Mouse (Mus musculus) hindbrain, embryonic 10.5 days (tissue): ENCODE data around the gene Sox13. TPM values are rescaled to one million over a fixed set of nuclear protein-coding genes. Genes with fewer than 3 reads are reported as not detected.

Experiments
- DNase-seq: peaks from one replicate; pipeline ENCODE4 v3.0.0-alpha.2; 2017; ENCODE audit warnings: low spot score
- H3K27ac ChIP-seq: fragments of 300-500 bp; sonication (generic); 2 replicates; pipeline ENCODE4 v1.5.1; 2016; ENCODE audit warnings: mild to moderate bottlenecking, moderate library complexity
- H3K27me3 ChIP-seq: fragments of 300-500 bp; sonication (generic); 2 replicates; pipeline ENCODE4 v1.6.1; 2016; ENCODE audit warnings: mild to moderate bottlenecking; ENCODE audit not compliant: poor library complexity, insufficient read depth, severe bottlenecking
- H3K36me3 ChIP-seq: fragments of 300-500 bp; sonication (generic); 2 replicates; pipeline ENCODE4 v1.6.1; 2016; ENCODE audit warnings: mild to moderate bottlenecking, moderate library complexity
- H3K4me1 ChIP-seq: fragments of 300-500 bp; sonication (generic); replicated peaks from 2 replicates; pipeline ENCODE4 v1.6.1; 2016; ENCODE audit warnings: mild to moderate bottlenecking
- H3K4me3 ChIP-seq: fragments of 300-500 bp; sonication (generic); 2 replicates; pipeline ENCODE4 v1.5.1; 2016; ENCODE audit warnings: mild to moderate bottlenecking, moderate library complexity
- H3K9me3 ChIP-seq: fragments of 300-500 bp; sonication (generic); 2 replicates; pipeline ENCODE4 v1.6.1; 2016; ENCODE audit warnings: mild to moderate bottlenecking, moderate library complexity
- WGBS: fragments of 180-500 bp; shearing (Covaris S2); methylation state at CpG from one replicate; pipeline ENCODE4 v1.1.7; 2016; 5-methylcytosine and 5-hydroxymethylcytosine counted together
- polyA plus RNA-seq: library from polyadenylated mRNA; unstranded; fragments of >200 nt; fragmentation: Nextera tagmentation; extraction: Ambion mirVana; gene quantifications from 2 replicates; pipeline ENCODE4 v1.2.1, GENCODE M21; 2016

Gene Sox13
- polyA plus RNA-seq, 1 experiment from 2014 or later: 28.4 TPM

DNA sequence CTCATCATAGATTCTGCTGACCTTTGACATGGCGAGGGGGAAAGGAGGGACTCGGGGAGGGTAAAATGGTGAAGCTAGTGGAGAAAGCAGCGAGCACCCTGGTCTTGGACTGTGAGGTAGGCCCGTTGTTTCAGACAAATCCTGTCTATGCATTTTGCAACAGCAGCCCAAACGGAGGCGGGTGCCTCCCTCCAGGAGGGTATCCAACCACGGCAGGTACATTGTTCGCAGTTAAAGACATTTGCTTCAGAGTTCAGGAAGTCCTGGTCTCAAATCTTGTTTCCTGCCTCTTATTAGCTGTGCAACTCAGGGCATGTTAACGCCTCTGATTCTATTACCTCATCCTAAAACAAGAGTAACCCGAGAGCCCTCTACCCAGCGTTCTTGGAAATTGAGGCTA is 26.8 kb upstream of the Sox13 start:
- Histone ChIP-seq H3K4me3 (no peak overlapping the region), H3K27ac (no peak overlapping the region; the same call in 1 of the 2 replicates), H3K4me1 (peaks cover 39% of the 10 kb centered on the region), H3K9me3 (no peaks in the 10 kb centered on the region), H3K27me3 (no peaks in the 10 kb centered on the region), H3K36me3 (no peaks in the 10 kb centered on the region)
- WGBS: 71% methylated on average over 11 of the region's 11 CpGs
- DNase-seq: no peak

DNA sequence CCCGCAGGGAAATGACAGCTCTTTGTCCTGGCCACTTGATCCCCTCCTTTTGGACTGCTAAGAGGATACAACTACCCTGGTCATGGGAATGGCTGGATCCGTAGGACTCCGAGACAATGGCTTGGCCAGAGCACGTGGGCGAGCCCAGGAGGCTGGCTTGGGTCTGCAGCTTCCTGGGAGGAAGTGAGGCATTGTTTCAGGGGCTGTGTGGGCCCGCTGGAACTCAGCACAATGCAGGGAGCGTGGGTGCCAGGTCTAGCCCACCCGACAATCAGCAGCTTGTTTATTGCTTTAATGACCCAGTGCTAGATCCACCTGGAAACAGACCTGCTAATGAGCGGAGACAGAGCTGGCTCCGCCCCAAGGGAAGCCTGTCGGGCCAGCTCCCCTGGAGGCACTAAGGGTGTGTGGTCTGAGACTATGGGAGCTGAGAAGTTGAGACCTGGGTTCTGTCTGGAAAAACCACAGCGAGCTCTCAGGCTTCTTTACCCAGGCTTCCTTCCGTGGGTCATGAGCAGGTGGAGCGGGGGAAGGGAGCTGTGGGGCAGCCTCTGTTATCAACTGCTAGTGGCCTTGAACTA is 24.3 kb upstream of the Sox13 start:
- 0 out of 2 replicates have a peak, but pooled peaks cover 1% of the 10 kb centered on the region for H3K9me3 ChIP-seq
- H3K4me3 ChIP-seq: peak overlapping the region; percentile 2; the same call in 1 of the 2 replicates
- DNase-seq: peak; percentile 27

GRCm38 (mm10) chr1:133446291-133446690 is 22.1 kb upstream of the Sox13 start:
- 89% methylated on average over 4 of the region's 4 CpGs for WGBS

More for the DNA sequence above, 24.3 kb upstream of the Sox13 start:
- no peaks in the 10 kb centered on the region for H3K36me3 ChIP-seq
- peak overlapping the region; percentile 79 for H3K27ac ChIP-seq
- 39% methylated on average over 14 of the region's 14 CpGs for WGBS
- no peaks in the 10 kb centered on the region for H3K27me3 ChIP-seq
- H3K4me1 ChIP-seq: peaks cover 39% of the 10 kb centered on the region

GRCm38 (mm10) chr1:133444315-133444714 is 20.1 kb upstream of the Sox13 start:
- 86% methylated on average over 8 of the region's 8 CpGs for WGBS

More at GRCm38 (mm10) chr1:133446291-133446690, 22.1 kb upstream of the Sox13 start:
- H3K9me3 ChIP-seq: 0 out of 2 replicates have a peak, but pooled peaks cover 5% of the 10 kb centered on the region
- no peak for DNase-seq
- no peaks in the 10 kb centered on the region for H3K27me3 ChIP-seq
- no peak overlapping the region for H3K4me3 ChIP-seq
- no peaks in the 10 kb centered on the region for H3K36me3 ChIP-seq
- H3K27ac ChIP-seq: 0 out of 2 replicates have a peak overlapping the region, but pooled peaks have one; percentile 5
- H3K4me1 ChIP-seq: peaks cover 19% of the 10 kb centered on the region

GRCm38 (mm10) chr1:133437916-133438683 is 13.9 kb upstream of the Sox13 start:
- Histone ChIP-seq H3K27ac (peak overlapping the region; percentile 88), H3K36me3 (no peaks in the 10 kb centered on the region), H3K4me3 (peak overlapping the region; percentile 21; the same call in 1 of the 2 replicates), H3K4me1 (peaks cover 51% of the 10 kb centered on the region), H3K27me3 (no peaks in the 10 kb centered on the region), H3K9me3 (0 out of 2 replicates have a peak, but pooled peaks cover under 1% of the 10 kb centered on the region)
- 48% methylated on average over 14 of the region's 14 CpGs for WGBS
- peak; percentile 30 for DNase-seq

More at GRCm38 (mm10) chr1:133444315-133444714, 20.1 kb upstream of the Sox13 start:
- Histone ChIP-seq H3K4me3 (no peak overlapping the region), H3K27ac (no peak overlapping the region), H3K27me3 (no peaks in the 10 kb centered on the region), H3K36me3 (no peaks in the 10 kb centered on the region), H3K4me1 (peaks cover 13% of the 10 kb centered on the region), H3K9me3 (0 out of 2 replicates have a peak, but pooled peaks cover 5% of the 10 kb centered on the region)
- DNase-seq: no peak

GRCm38 (mm10) chr1:133434756-133435112 is 10.6 kb upstream of the Sox13 start:
- peaks cover 9% of the 10 kb centered on the region for H3K9me3 ChIP-seq
- H3K4me1 ChIP-seq: peaks cover 59% of the 10 kb centered on the region
- WGBS: 10% methylated on average over 10 of the region's 10 CpGs
- H3K27me3 ChIP-seq: no peaks in the 10 kb centered on the region
- peak overlapping the region; percentile 87 for H3K27ac ChIP-seq
- DNase-seq: no peak
- H3K36me3 ChIP-seq: 0 out of 2 replicates have a peak, but pooled peaks cover 6% of the 10 kb centered on the region
- peak overlapping the region; percentile 39 for H3K4me3 ChIP-seq

DNA sequence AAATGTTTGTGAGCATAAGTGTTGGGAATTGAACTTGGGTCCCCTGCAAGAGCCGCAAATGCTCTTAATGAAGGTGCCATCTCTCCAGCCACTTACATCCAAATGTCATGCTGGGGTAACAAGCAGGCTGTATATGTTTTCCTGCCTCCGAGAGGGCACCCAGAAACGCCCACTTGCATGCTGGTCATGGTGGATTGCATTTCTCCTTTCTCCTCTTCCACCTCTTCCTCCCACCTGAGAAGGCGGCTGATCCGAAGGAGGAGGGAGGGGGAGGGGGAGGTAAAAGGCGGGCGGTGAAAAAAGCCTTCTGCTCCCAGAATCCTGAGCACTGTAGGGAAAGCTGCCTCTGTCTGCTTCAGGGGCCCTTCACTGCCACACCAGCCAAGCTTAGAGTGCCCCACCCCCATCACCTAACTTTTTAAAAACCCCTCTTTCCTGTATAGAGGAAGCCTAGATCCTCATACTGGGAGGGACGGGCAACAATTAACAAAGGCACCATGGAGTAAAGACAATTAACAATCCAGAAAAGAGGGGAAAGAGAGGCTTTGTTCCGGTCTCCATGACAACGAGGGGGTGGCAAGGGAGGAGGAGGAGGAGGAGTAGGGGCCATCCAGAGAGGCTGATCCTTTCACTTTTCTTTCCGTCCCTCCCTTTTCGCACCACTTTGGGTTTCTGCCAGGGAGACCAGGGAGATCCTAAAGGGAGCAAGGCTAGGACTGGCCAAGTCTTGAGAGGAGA is 10.0 kb upstream of the Sox13 start:
- H3K4me1 ChIP-seq: peaks cover 59% of the 10 kb centered on the region
- DNase-seq: peak; percentile 79
- H3K4me3 ChIP-seq: peak overlapping the region; percentile 39
- H3K36me3 ChIP-seq: 0 out of 2 replicates have a peak, but pooled peaks cover 7% of the 10 kb centered on the region
- WGBS: 9% methylated on average over 12 of the region's 12 CpGs
- H3K9me3 ChIP-seq: peaks cover 15% of the 10 kb centered on the region
- H3K27ac ChIP-seq: peak overlapping the region; percentile 87
- H3K27me3 ChIP-seq: no peaks in the 10 kb centered on the region

DNA sequence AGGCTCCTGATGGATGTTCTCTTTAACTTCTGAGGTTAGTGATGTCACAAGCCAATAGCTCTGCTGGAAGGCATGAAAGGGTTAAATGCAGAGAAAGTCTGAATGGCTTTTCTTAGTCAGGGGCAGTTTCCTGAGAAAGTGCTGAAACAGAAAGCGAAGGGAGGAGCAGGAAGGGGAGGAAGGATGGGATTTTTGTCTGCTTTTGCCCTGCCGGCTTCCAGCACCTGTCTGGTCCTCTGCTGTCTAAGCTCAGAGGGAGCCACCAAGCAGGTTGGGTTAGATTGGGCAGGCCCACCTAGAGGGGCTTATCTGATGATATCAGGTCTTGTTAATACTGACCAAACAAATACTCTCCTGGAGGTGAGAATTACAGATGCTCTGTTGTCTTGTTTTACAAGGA is 8.4 kb upstream of the Sox13 start:
- Histone ChIP-seq H3K27me3 (no peaks in the 10 kb centered on the region), H3K4me1 (peaks cover 47% of the 10 kb centered on the region), H3K27ac (peak overlapping the region; percentile 69), H3K4me3 (no peak overlapping the region), H3K36me3 (0 out of 2 replicates have a peak, but pooled peaks cover 7% of the 10 kb centered on the region), H3K9me3 (peaks cover 20% of the 10 kb centered on the region)
- DNase-seq: peak; percentile 11
- WGBS: 13% methylated on average over 2 of the region's 2 CpGs

- peaks cover 38% of the 10 kb centered on the region for H3K4me1 ChIP-seq
- WGBS: 93% methylated on average over 2 of the region's 2 CpGs
- no peaks in the 10 kb centered on the region for H3K27me3 ChIP-seq
- no peak for DNase-seq
- no peak overlapping the region for H3K4me3 ChIP-seq
- H3K36me3 ChIP-seq: 0 out of 2 replicates have a peak, but pooled peaks cover 7% of the 10 kb centered on the region
- H3K9me3 ChIP-seq: peaks cover 20% of the 10 kb centered on the region
- no peak overlapping the region for H3K27ac ChIP-seq
Measured at GRCm38 (mm10) chr1:133431133-133431532, 7.0 kb upstream of the Sox13 start.

GRCm38 (mm10) chr1:133424547-133425140 is 467 bp upstream of the Sox13 start:
- WGBS: 55% methylated on average over 4 of the region's 4 CpGs
- H3K4me1 ChIP-seq: peaks cover 41% of the 10 kb centered on the region
- no peaks in the 10 kb centered on the region for H3K27me3 ChIP-seq
- H3K9me3 ChIP-seq: peaks cover 9% of the 10 kb centered on the region
- no peaks in the 10 kb centered on the region for H3K36me3 ChIP-seq
- DNase-seq: no peak
- H3K4me3 ChIP-seq: peak overlapping the region; percentile 89
- H3K27ac ChIP-seq: peak overlapping the region; percentile 98

GRCm38 (mm10) chr1:133423166-133423542 is 1.0 kb downstream of the Sox13 start:
- H3K4me1 ChIP-seq: peaks cover 56% of the 10 kb centered on the region
- H3K27ac ChIP-seq: peak overlapping the region; percentile 98
- H3K9me3 ChIP-seq: no peaks in the 10 kb centered on the region
- H3K4me3 ChIP-seq: peak overlapping the region; percentile 89
- no peaks in the 10 kb centered on the region for H3K27me3 ChIP-seq
- no peaks in the 10 kb centered on the region for H3K36me3 ChIP-seq
- no peak for DNase-seq
- under 1% methylated on average over 31 of the region's 31 CpGs for WGBS

DNA sequence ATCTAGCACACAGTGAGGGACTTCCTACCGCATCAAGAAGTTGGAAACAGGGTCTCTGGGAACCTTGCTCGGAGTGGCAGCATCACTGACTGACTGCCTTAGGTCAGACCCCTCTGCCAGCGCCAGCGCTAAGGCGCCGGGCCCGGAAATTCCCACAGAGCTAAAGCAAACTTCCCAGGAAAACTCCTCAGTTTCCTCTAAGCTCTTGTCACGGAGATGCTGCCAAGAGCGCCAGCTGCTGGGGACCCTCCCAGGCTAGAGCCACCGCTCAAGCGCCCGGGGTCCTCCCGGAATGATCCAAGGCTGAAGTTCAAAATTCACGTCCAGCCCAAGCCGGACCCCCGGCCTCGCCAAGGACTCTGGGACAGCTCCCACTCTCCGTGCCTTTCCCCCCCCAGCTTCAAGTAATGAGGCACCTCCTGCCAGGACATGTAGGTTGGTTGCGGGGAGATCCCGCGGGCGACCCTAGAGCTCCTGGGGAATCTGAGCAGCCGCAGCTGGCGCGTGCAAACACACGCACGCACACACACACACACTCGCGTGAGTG is 1.5 kb downstream of the Sox13 start:
- Histone ChIP-seq H3K36me3 (no peaks in the 10 kb centered on the region), H3K27me3 (no peaks in the 10 kb centered on the region), H3K9me3 (no peaks in the 10 kb centered on the region), H3K27ac (peak overlapping the region; percentile 98), H3K4me3 (peak overlapping the region; percentile 89), H3K4me1 (peaks cover 60% of the 10 kb centered on the region)
- DNase-seq: peak; percentile 73
- WGBS: under 1% methylated on average over 29 of the region's 29 CpGs
